Mouse (Mus musculus): ENCODE results near the gene Fzd9. TPM values are rescaled to one million over a fixed set of nuclear protein-coding genes. Genes with fewer than 3 reads are reported as not detected.
"Not testable (repeated sequence)": the region's sequence is repeated elsewhere in the genome, so short reads cannot be mapped to it uniquely, and the experiment has no call there.

The Fzd9 gene
- total RNA-seq, 2 experiments from 2014 or later: 13.0 to 35.9 TPM

GRCm38 (mm10) chr5:135248956-135249676 lies 1.9 kb downstream of the Fzd9 start:
- DNase-seq: no peak

GRCm38 (mm10) chr5:135247337-135247736 lies 3.7 kb downstream of the Fzd9 start:
- no peak for DNase-seq

GRCm38 (mm10) chr5:135246531-135246930 lies 4.5 kb downstream of the Fzd9 start:
- no peak for DNase-seq

GRCm38 (mm10) chr5:135243166-135243565 lies 7.9 kb downstream of the Fzd9 start:
- DNase-seq: no peak

GRCm38 (mm10) chr5:135242608-135243007 lies 8.4 kb downstream of the Fzd9 start:
- DNase-seq: no peak

- peak; percentile 42 for DNase-seq
Measured at GRCm38 (mm10) chr5:135242136-135242535, 8.9 kb downstream of the Fzd9 start.

GRCm38 (mm10) chr5:135241474-135241873 lies 9.6 kb downstream of the Fzd9 start:
- no peak for DNase-seq

GRCm38 (mm10) chr5:135238832-135239231 lies 12.2 kb downstream of the Fzd9 start:
- DNase-seq: no peak

- DNase-seq: peak; percentile 23
Measured at GRCm38 (mm10) chr5:135236571-135236970, 14.5 kb downstream of the Fzd9 start.

- peak; percentile 30 for DNase-seq
Measured at GRCm38 (mm10) chr5:135233166-135233920, 17.7 kb downstream of the Fzd9 start.

GRCm38 (mm10) chr5:135230186-135230585 lies 20.8 kb downstream of the Fzd9 start:
- no peak for DNase-seq

- not testable (repeated sequence) for DNase-seq
Measured at GRCm38 (mm10) chr5:135225879-135226278, 25.2 kb downstream of the Fzd9 start.

- no peak for DNase-seq
Measured at GRCm38 (mm10) chr5:135224169-135224568, 26.9 kb downstream of the Fzd9 start.

- no peak for DNase-seq
Measured at GRCm38 (mm10) chr5:135222066-135222465, 29.0 kb downstream of the Fzd9 start.

GRCm38 (mm10) chr5:135220941-135221340 lies 30.1 kb downstream of the Fzd9 start:
- no peak for DNase-seq

- DNase-seq: no peak
Measured at GRCm38 (mm10) chr5:135216871-135217270, 34.2 kb downstream of the Fzd9 start.

GRCm38 (mm10) chr5:135208197-135208596 lies 42.8 kb downstream of the Fzd9 start:
- no peak for DNase-seq

- no peak for DNase-seq
Measured at GRCm38 (mm10) chr5:135202763-135203162, 48.3 kb downstream of the Fzd9 start.

Small RNA genes within 50 kb of the gene (microRNA-seq; reads per million reads assigned to microRNA genes)
- 0 reads per million in 2 experiments for gene Gm25315 (ENCODE audit: borderline replicate concordance in 2 of 2)

Other genes starting within 250 kb of the Fzd9 start
- 10 to 100 TPM; 57.1 to 58.5 TPM for gene Abhd11, start 242.1 kb downstream of the Fzd9 start, total RNA-seq (2021)
- gene Stx1a, start 227.7 kb downstream of the Fzd9 start, total RNA-seq (2021): 1 to 10 TPM in 1 of 2 experiments, under 1 TPM in 1; 0.69 to 1.5 TPM
- 10 to 100 TPM; 22.0 to 25.2 TPM for gene Dnajc30, start 187.0 kb downstream of the Fzd9 start, total RNA-seq (2021)
- 10 to 100 TPM; 21.7 to 27.4 TPM for gene Bud23, start 186.3 kb downstream of the Fzd9 start, total RNA-seq (2021)
- gene Vps37d, start 173.0 kb downstream of the Fzd9 start, total RNA-seq (2021): under 1 TPM in 1 of 2 experiments, not detected in 1; 0.41 TPM
- gene Mlxipl, start 161.3 kb downstream of the Fzd9 start, total RNA-seq (2021): 10 to 100 TPM; 72.1 to 80.3 TPM
- 10 to 100 TPM in 1 of 2 experiments, 1 to 10 TPM in 1; 7.5 to 10.5 TPM for gene Tbl2, start 101.6 kb downstream of the Fzd9 start, total RNA-seq (2021)
- 10 to 100 TPM; 27.1 to 27.4 TPM for gene Bcl7b, start 82.9 kb downstream of the Fzd9 start, total RNA-seq (2021)
- gene Baz1b, start 64.0 kb downstream of the Fzd9 start, total RNA-seq (2021): 10 to 100 TPM; 25.7 to 29.2 TPM
- gene Fkbp6, start 98.8 kb upstream of the Fzd9 start, total RNA-seq (2021): not detected
- not detected for gene Trim50, start 102.1 kb upstream of the Fzd9 start, total RNA-seq (2021)
- gene Nsun5, start 118.7 kb upstream of the Fzd9 start, total RNA-seq (2021): 10 to 100 TPM in 1 of 2 experiments, 1 to 10 TPM in 1; 8.9 to 10.2 TPM
- 1 to 10 TPM; 8.3 to 9.4 TPM for gene Pom121, start 143.3 kb upstream of the Fzd9 start, total RNA-seq (2021)